Mouse (Mus musculus) spleen, postnatal 4 days (tissue): ENCODE measurements around the gene Grin3a.

Experiments
- DNase-seq, 2 experiments: peaks; one replicate each; pipeline ENCODE4 v3.0.0; 2022; ENCODE audit warnings: low spot score in 2 of 2

Grin3a gene

DNA sequence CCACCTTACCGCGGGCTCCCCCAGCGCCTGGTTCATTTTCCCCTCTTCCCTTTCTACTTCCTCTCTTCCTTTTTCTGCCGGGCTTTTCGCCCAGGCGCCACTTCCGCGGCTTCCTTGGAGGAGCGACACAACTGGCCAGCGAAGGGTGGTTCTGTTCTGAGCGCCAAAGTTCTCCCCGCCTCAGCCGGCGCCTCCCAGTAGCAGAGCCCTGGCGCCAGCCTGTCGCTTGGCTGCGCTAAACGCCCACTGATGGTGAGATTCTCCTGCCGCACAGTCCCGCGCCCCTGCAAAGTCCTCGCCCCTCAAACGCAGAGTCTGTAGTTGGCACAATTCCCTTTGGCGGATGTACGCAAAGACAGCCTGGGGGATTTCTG, at the start of gene Grin3a:
Grin3a (minus strand) TSS at position 133 of the 374 bp plus-strand sequence.
- no peak for DNase-seq

DNA sequence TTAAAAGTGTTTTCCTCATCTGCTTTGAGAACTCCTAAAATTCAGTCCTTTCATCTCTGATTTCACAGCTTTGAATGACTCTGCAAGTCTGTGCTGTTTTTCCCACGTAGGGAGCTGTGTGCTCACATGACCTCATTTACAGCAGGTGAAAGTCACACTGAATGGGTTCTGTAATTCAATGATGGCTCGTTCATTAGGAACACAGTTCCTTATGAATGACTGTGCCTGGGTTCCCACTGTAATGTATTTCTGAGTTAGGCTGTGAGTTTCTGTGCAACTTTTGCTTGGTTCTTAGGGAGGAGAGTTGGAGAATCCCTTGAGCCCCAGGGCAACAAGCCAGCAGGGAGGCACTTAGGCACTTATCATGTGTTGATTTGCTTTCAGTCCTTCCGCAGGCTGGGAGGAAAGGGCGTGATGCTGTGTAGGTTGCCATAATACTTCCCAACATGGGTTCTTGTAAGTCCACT, 46.3 kb upstream of the Grin3a start:
- no peak for DNase-seq

- no peak for DNase-seq
Measured at GRCm38 (mm10) chr4:49877084-49877483, 31.5 kb upstream of the Grin3a start.

DNA sequence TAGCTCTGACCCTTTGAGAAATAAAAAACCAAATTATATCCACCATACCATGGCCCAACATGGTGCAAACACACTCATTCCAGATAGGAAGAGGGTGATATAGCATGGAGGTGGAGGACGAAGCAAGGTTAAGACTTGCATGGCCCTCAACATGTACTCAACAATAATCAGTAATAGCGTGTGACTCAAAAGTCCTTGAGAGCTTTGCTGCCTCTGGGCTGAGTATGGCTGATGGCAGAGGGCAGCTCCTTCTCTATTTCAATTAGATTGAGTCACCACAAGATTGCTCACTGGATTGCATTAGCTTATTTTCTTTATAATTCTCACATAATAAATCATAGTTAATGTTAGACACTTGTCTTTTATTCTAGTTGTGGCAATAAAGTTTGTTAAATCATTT, 15.1 kb upstream of the Grin3a start:
- no peak for DNase-seq

- peak in 1 of 2 experiments; percentile 61 for DNase-seq
Measured at GRCm38 (mm10) chr4:49844828-49845611, 524 bp downstream of the Grin3a start.

DNA sequence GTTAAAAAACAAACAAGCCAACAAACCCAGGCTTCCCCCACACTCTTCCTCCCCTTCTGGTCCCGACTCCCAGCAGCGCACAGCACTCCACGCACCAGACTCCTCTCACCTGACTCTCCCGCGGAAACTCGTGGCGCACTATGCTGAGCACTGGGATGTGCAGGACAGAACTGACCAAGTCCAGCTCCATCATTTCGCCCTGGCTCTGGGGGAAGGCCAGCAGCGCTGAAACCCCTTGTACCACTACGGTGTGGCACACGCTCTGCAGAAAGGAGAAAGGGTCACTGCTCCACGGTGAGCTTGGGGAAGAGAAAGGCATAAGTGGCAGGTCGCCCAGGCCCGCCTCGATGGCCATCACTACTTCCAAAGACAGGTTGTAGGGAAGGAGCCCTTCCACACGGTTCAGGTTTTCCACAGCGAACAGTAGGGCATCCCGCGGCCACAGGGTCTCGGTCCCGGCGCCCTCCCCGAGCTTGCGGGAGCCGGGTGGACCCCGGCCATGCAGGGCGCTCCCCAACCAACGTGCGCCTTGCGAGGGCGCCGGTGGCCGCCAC, 1.2 kb downstream of the Grin3a start:
- no peak for DNase-seq

GRCm38 (mm10) chr4:49843787-49844186, 1.8 kb downstream of the Grin3a start:
- no peak for DNase-seq

GRCm38 (mm10) chr4:49832035-49832434, 13.5 kb downstream of the Grin3a start:
- DNase-seq = no peak

- DNase-seq = no peak
Measured at GRCm38 (mm10) chr4:49813852-49814251, 31.7 kb downstream of the Grin3a start.

DNA sequence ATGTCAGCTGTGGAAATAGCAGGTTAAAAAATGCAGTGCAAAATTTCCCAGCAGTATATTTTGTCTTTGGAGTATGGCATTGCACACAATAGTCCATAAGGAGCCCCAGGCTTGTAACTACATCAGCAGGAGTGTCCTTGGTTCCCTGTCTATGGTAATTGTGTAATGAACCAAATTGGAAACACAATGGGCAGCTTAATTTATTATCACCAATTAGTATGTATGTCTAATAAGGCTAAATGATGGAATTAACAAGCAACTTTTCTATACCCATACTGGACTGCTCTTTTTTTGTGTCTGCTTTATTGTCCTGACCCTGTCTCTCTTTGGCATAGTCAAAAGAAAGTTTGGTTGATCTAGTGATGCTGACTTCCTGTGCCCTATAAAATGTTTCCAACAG, 38.8 kb downstream of the Grin3a start:
- DNase-seq = no peak

GRCm38 (mm10) chr4:49799338-49799737, 46.2 kb downstream of the Grin3a start:
- DNase-seq = no peak

GRCm38 (mm10) chr4:49788971-49789370, 56.6 kb downstream of the Grin3a start:
- no peak for DNase-seq

- DNase-seq = no peak
Measured at GRCm38 (mm10) chr4:49742847-49743246, 102.7 kb downstream of the Grin3a start.

DNA sequence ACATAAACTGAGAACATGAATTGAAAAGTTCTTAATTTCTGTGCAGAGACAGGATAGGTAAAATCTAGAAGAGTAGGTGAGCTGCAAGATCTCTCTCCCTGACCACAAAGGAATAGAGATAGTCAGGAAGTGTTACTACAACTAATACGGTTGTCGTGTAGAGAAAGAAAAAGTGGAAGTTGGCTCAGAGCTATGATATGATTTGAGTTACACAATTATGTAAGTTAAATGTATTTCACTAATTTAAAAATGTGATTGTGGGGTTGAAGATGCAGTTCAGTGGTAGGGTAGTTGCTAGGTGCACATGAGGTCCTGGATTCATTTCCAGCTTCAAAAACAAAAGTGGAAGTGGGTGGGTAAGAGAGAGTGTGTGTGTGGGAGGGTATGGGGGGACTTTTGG, 103.6 kb downstream of the Grin3a start:
- no peak for DNase-seq

DNA sequence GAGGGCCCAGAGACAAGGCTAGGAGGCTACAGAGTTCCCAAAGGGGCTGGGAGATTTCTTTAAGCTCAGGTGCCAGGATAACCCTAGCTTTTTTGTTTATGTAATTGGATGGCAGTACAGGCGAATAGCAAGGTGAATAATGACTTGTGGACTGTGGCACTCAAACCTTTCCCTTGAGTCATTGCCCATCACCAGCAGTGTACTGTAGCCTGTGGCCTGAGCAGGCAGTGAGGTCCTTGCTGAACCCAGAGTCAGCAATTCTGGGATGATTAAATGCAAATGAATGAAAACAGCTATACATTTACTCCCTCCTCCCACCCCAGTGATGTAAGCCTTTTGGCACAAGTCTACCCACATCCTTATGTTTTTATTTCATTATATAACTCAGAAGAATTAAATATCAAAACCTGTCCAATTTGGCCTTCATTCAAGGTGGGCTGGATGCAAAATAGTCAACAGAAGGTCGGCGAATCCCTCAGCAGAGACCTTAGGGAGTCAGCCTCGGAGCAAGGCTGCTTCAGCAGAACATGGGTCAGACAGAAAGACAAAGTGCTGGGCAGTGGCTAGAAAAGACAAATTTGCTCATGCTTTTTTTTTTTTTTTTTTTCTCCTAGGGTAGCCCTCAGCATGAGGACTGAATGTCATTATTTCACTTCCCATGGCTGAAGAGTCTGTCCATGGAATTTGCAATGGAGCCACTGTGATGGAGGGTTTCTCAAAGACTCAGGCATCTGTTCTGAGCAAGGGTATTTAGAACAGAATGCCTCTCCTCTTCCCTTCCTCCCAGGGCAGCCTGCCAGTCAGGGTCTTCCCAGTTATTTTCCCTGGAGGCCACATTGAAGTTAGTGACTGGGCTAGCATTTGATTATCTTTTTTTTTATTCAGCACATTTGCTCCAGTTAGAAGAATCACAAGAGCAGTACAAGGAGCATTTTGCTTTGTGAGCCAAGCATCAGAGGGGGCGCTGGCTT, 104.5 kb downstream of the Grin3a start:
- DNase-seq = no peak

GRCm38 (mm10) chr4:49739561-49739960, 106.0 kb downstream of the Grin3a start:
- no peak for DNase-seq

- DNase-seq = no peak
Measured at GRCm38 (mm10) chr4:49729326-49729725, 116.2 kb downstream of the Grin3a start.

GRCm38 (mm10) chr4:49723908-49724307, 121.6 kb downstream of the Grin3a start:
- DNase-seq = no peak

GRCm38 (mm10) chr4:49691405-49692194, 153.9 kb downstream of the Grin3a start:
- DNase-seq = no peak

DNA sequence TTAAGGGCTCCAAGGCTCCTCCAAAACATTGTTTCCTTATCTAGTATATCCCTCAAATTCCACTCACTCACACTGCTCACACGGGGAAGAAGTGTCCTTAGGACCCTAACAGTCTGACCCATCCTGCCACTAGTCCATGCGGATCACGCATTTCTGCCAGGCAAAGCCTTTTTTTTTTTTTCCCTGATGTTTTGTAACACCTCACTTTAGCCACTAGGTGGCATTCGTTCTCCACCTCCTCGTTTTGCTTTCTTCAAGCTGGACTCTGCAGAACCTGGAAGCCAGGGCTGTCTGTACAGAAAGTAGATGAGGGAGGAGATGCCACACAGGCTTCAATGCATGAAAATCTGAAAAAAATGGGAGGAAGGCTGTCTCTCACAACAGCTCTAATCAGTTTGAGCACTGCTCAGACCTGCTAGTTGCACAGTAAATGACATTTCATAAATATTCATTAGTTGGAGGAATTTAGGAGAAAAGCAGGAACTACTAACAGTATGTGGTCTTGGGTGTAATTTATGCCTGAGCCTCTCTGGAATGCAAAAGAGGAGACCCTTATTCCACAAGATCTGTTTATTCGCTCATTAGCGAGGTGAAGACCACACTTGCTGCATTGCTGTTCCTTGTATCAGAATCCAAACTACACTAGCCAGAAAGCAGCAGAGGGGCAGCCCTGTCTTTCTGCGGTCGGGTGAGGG, 156.8 kb downstream of the Grin3a start:
- no peak for DNase-seq

DNA sequence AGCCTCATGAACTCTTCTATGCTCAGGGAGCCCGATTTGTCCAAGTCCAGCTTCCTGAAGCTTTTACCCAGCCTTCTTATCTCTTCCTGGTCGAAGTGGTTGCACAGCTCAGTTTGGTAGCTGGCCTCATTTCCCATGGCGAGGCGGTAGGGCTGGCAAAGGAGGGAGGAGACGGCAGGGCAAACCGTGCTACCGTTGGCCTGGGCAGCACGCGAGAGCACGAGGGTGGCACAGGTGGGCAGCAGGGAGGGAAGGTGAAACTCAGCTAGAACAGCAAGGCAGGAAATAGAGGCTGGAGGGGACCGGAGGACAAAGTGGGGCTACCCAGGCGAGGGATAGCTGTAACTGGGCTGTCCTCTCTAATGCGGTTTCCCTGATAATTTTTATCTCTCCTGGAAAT, 163.7 kb downstream of the Grin3a start, which contains the start of gene Ppp3r2:
Ppp3r2 (minus strand) TSS at position 213 of the 400 bp plus-strand sequence.
- no peak for DNase-seq
